Mouse (Mus musculus) right cerebral cortex, postnatal 10 days (tissue): ENCODE results near the gene Tulp1.

ENCODE experiments used
- DNase-seq, 2 experiments: peaks; one replicate each; pipeline ENCODE4 v3.0.0; 2021; ENCODE audit warnings: low spot score in 2 of 2

Gene Tulp1

DNA sequence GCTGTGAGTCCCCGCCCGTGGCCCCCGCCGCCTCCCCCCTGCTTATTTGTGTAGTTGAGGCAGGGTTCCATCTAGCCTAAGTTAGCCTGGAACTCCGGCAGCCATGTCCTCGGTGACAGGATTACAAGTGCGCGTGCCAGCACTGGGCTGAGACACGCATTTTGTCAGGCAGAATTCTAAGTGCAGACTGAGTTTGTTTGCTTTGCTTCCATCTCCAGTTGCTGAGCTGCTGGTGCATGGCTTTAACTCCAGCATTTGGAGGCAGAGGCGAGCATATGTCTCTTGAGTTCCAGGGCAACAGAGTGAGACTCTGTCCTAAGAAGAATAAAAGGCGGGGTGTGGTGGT, 51.2 kb downstream of the Tulp1 start:
- DNase-seq = no peak

GRCm38 (mm10) chr17:28313212-28313879, 51.7 kb downstream of the Tulp1 start, which contains the start of gene Fance:
Fance (plus strand) TSS chr17:28313519.
- peak; percentile 97 for DNase-seq

DNA sequence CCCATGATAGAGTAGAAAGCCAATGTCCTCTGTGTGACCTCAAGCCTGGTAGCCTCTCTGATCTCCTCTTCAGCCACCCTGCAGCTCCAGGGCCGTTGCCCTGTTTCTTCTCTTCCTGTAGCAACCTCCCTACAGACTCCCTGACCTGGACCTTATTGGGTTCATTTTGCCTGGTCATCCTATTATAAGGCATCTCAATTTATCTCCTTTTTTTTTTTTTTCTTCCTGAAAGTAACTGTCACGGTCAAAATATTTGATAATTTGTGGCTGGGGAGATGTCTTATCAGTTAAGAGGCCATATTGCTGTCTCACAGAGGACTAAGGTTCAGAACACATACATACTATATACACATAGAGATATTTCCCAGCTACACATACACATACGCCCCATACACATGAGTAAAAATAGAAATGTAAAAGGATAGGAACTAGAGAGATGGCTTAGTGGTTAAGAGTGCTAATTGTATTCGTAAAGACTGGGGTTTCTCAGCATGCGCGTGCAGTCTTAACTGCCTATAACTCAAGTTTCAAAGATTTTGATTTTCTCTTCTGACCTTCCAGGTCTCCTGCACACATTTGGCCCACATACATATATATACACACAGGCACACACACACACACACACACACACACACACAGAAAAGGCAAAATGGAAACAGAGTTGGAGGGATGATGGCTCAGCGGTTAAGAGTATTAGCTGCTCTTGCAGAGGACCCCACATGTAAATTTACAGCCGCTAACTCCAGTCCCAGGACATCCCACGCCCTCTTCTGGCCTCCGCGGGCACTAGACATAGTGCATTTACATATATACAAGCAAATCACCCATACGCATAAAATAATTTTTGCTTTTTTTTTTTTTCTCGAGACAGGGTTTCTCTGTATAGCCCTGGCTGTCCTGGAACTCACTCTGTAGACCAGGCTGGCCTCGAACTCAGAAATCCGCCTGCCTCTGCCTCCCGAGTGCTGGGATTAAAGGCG, 52.5 kb downstream of the Tulp1 start:
- no peak for DNase-seq

DNA sequence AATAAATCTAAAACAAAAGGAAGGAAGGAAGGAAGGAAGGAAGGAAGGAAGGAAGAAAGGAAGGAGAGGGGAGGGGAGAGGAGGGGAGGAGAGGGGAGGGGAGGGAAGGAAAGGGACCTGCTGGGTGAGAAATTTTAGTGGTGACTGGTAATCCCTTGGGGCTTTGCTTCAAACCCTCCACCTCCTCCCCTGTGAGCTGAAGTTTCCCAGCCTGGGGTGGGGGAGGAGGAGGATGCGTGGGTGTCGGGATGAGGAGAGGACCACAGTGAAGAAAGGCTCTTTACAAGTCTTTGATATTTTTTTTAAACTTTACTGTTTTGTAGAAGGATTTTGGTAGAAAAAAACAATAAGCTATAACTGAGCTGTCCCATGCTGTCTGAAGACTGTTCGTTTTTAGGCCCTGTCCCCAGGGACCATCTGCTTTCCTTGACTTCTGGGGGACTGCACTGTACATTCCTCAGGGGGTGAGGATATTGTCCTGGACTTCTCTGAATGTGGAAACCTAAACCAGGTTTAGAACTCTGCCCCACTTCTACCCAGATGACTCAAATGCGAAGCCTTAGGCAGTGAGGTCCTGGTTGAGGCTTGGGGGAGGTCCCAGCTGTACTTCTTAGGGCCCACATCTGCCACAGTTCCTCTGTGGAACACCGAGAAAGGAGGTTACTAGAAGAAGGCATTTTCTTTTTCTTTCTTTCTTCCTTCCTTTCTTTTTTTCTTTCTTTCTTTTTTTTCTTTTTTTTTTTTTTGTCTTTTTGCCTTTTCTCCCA, 53.5 kb downstream of the Tulp1 start:
- DNase-seq = no peak

GRCm38 (mm10) chr17:28310831-28311230, 54.2 kb downstream of the Tulp1 start:
- no peak for DNase-seq

GRCm38 (mm10) chr17:28308297-28309195, 56.5 kb downstream of the Tulp1 start:
- peak; percentile 85 to 92 for DNase-seq

- DNase-seq = no peak
Measured at GRCm38 (mm10) chr17:28305172-28305571, 59.9 kb downstream of the Tulp1 start.
